Mouse (Mus musculus) liver, embryonic 14.5 days (tissue): ENCODE measurements at regions not wholly inside any gene's neighbourhood (a gene's known extent, or its start where the extent isn't known, plus 50 kb on each side); places are given as distances from the start of the nearest gene placed in this dataset.

ENCODE experiments used
- ATAC-seq: fragments of 200-750 bp; cut with Nextera tagmentation; 2 replicates; pipeline ENCODE4 v1.8.0; 2017; ENCODE audit warnings: moderate number of reproducible peaks, mild to moderate bottlenecking, moderate library complexity; ENCODE audit not compliant: insufficient read depth
- DNase-seq, 3 experiments: peaks; one replicate each; pipeline ENCODE4 v3.0.0-alpha.2; 2012 to 2013; ENCODE audit warnings: low read depth in 3 of 3, low spot score in 3 of 3
- H3K27ac ChIP-seq: fragments of 300-500 bp; sonication (generic); 2 replicates; pipeline ENCODE4 v1.5.1; 2014; ENCODE audit warnings: moderate library complexity, mild to moderate bottlenecking, control low read depth, inconsistent platforms
- H3K27me3 ChIP-seq: fragments of 300-500 bp; sonication (generic); 2 replicates; pipeline ENCODE4 v1.6.1; 2014; ENCODE audit warnings: mild to moderate bottlenecking, low read length, moderate library complexity; ENCODE audit not compliant: control insufficient read depth, insufficient read depth
- H3K36me3 ChIP-seq: fragments of 300-500 bp; sonication (generic); replicated peaks from 2 replicates; pipeline ENCODE4 v1.6.1; 2014; ENCODE audit warnings: low read depth; ENCODE audit not compliant: control insufficient read depth, insufficient read depth
- H3K4me1 ChIP-seq, 2 experiments: fragments of 200-500 bp in 1 of 2; fragments of 300-500 bp in 1 of 2; sonication (generic) in 1 of 2; replicated peaks; 2 replicates each; pipeline ENCODE4 v1.6.1; 2012 to 2014; ENCODE audit warnings: antibody characterized with exemption in 1 of 2, inconsistent platforms in 1 of 2, low read length in 1 of 2; ENCODE audit not compliant: control insufficient read depth in 2 of 2, insufficient read depth in 2 of 2
- H3K4me2 ChIP-seq: fragments of 300-500 bp; sonication (generic); 2 replicates; pipeline ENCODE4 v1.6.1; 2014; ENCODE audit warnings: low read depth, mild to moderate bottlenecking, control low read depth, moderate library complexity
- H3K4me3 ChIP-seq, 2 experiments: fragments of 200-500 bp in 1 of 2; fragments of 300-500 bp in 1 of 2; sonication (generic) in 1 of 2; 2 replicates each; pipeline ENCODE4 v1.5.1; 2012 to 2014; ENCODE audit warnings: low read depth in 2 of 2, low read length in 2 of 2, mild to moderate bottlenecking in 2 of 2, control low read depth in 1 of 2, inconsistent platforms in 1 of 2, moderate library complexity in 1 of 2; ENCODE audit not compliant: insufficient read depth in 1 of 2
- H3K9ac ChIP-seq: fragments of 300-500 bp; sonication (generic); replicated peaks from 2 replicates; pipeline ENCODE4 v1.6.1; 2014; ENCODE audit warnings: mild to moderate bottlenecking, control low read depth, moderate library complexity
- H3K9me3 ChIP-seq: fragments of 300-500 bp; sonication (generic); 2 replicates; pipeline ENCODE4 v1.6.1; 2016; ENCODE audit warnings: low read length, mixed read lengths; ENCODE audit not compliant: control insufficient read depth
- CTCF ChIP-seq: IDR thresholded peaks from 2 replicates; pipeline ENCODE4 v1.5.1; 2016; ENCODE audit warnings: antibody characterized with exemption, low read depth, control low read depth
- EP300 ChIP-seq: IDR thresholded peaks from 2 replicates; pipeline ENCODE4 v1.6.1; 2016; ENCODE audit warnings: antibody characterized with exemption, low read depth
- WGBS: fragments of 180-500 bp; shearing (Covaris S2); extraction: QIAGEN DNeasy Blood & Tissue Kit; methylation state at CpG from one replicate; pipeline ENCODE4 v1.1.7; 2014; ENCODE audit not compliant: insufficient replicate concordance; 5-methylcytosine and 5-hydroxymethylcytosine counted together

DNA sequence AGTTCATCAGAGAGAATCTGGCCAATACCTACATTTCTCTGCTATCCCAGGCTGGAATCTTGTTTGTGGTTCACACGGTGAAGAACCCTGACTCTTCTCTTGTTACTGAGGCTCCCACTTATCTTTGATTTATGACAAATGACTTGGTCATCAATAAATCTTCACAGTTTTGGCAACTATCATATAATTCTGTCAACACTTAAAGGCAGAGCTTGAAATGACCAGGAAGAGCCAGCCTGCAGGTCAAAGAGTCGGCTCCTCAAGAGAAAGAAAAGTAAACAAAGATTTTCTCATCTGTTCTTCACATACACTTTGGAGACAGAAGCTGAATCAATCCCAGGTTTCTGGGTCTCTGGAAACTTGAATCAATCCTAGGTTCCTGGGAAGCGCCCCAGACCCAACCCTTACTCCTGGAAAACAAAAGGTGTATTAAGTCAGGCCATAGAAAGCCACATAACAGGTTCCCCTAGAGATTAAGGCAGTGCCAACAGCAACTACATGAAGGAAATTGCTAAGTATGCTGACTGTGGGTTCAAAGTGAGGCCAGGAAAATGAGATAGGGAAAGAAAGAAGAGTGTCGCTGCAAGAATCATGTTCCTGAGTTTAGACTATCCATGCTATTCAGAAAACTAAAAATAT lies 56.7 kb upstream of the Mad2l1 start:
- no peaks in the 10 kb centered on the region for H3K27me3 ChIP-seq
- no peak overlapping the region for H3K4me3 ChIP-seq
- no peak overlapping the region for H3K4me2 ChIP-seq
- no peak for TF ChIP-seq CTCF
- TF ChIP-seq EP300 = no peak
- no peaks in the 10 kb centered on the region for H3K9me3 ChIP-seq
- H3K27ac ChIP-seq = no peak overlapping the region
- H3K36me3 ChIP-seq = no peaks in the 10 kb centered on the region
- no peak for DNase-seq
- 55% methylated on average over 4 of the region's 4 CpGs for WGBS
- H3K9ac ChIP-seq = no peak overlapping the region
- no peak for ATAC-seq
- no peaks in the 10 kb centered on the region for H3K4me1 ChIP-seq

DNA sequence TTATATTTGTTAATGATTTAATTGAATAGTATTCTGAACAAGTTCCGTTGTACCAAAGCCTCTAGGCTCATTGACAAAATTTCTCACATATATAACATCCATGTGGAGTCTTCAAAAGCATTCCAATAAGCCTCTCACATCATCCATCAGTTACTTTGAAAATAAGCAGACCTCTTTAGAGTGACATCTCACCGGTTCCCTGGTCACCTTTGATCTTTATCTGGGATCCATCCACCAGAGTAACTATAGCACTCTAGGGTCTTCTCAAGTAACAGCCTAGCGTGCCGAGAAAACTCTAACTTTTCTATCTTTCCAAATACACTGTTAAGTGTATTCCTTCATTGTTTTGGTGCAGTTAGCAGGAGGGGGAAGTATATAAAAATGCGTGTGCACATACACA lies 55.6 kb upstream of the Mad2l1 start:
- Histone ChIP-seq H3K27ac (no peak overlapping the region), H3K9ac (no peak overlapping the region), H3K4me1 (no peaks in the 10 kb centered on the region), H3K9me3 (no peaks in the 10 kb centered on the region), H3K4me3 (no peak overlapping the region), H3K4me2 (no peak overlapping the region), H3K27me3 (no peaks in the 10 kb centered on the region), H3K36me3 (no peaks in the 10 kb centered on the region)
- TF ChIP-seq CTCF (no peak), EP300 (no peak)
- DNase-seq (no peak), ATAC-seq (no peak)
- WGBS = 59% methylated on average over 5 of the region's 5 CpGs

DNA sequence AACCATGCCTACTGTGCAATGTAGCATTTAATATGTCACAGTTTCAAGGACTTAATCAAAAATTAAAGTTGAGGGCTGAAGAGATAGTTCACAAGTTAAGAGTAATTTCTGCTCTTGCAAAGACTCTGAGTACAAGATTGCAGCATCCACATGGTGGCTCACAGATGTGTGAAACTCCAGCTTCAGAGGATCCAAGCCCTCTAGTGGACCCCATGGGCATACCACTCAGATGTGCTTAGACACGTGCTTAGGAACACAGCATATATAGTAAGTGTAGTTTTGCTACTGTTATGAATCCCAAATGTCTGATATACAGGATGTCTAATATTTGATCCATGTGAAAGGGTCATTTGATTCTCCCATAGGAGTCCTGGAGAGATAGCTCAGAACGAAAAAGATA lies 55.0 kb upstream of the Mad2l1 start:
- no peak for TF ChIP-seq EP300
- peak; percentile 46 for TF ChIP-seq CTCF
- H3K36me3 ChIP-seq = no peaks in the 10 kb centered on the region
- H3K4me1 ChIP-seq = no peaks in the 10 kb centered on the region
- no peaks in the 10 kb centered on the region for H3K9me3 ChIP-seq
- 32% methylated on average over 2 of the region's 2 CpGs for WGBS
- no peaks in the 10 kb centered on the region for H3K27me3 ChIP-seq
- H3K27ac ChIP-seq = no peak overlapping the region
- ATAC-seq (no peak), DNase-seq (peak in 1 of 3 experiments; percentile 5)
- no peak overlapping the region for H3K4me2 ChIP-seq
- H3K4me3 ChIP-seq = no peak overlapping the region
- H3K9ac ChIP-seq = no peak overlapping the region

DNA sequence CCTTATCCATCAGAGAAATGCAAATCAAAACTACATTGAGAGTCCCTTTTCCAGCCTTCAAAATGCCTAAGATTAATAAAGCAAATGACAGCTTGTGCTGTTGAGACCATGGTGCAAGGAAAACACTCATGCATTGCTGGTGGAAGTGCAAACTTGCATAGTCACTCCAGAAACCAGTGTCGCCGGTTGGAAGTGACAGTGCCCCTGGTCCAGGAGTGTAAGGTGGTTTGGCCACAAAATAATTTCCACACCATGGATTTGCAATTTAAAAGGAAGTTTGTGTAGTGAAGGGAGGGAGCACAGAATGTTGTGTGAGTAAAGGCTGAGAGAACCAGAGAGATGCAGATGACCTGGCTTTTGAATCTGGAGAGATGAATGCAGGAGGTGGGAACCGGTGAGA lies 52.4 kb upstream of the Mad2l1 start:
- 64% methylated on average over 3 of the region's 3 CpGs for WGBS
- H3K9ac ChIP-seq = no peak overlapping the region
- no peak for DNase-seq
- H3K27me3 ChIP-seq = no peaks in the 10 kb centered on the region
- no peaks in the 10 kb centered on the region for H3K9me3 ChIP-seq
- ATAC-seq = no peak
- no peak overlapping the region for H3K4me2 ChIP-seq
- no peak for TF ChIP-seq CTCF
- no peak for TF ChIP-seq EP300
- H3K27ac ChIP-seq = no peak overlapping the region
- H3K4me3 ChIP-seq = no peak overlapping the region
- no peaks in the 10 kb centered on the region for H3K36me3 ChIP-seq
- H3K4me1 ChIP-seq = no peaks in the 10 kb centered on the region
